Mouse (Mus musculus) inflammation-experienced regulatory T-cells (primary cell): ENCODE measurements around the gene Olfr212. TPM values are rescaled to one million over a fixed set of nuclear protein-coding genes. Genes with fewer than 3 reads are reported as not detected.

Experiments
- polyA plus RNA-seq, 2 experiments: library from polyadenylated mRNA; unstranded; fragments of 100-300 nt; shearing (Covaris generic); gene quantifications; one replicate each; pipeline ENCODE4 v1.2.1; 2017

Olfr212 gene
- under 1 TPM; 0.19 to 0.38 TPM for polyA plus RNA-seq

GRCm38 (mm10) chr6:116506302-116507003 is at the start of gene Olfr212:
Gene Olfr212 (plus strand): TSS chr6:116506516.

GRCm38 (mm10) chr6:116460544-116461283 is 45.6 kb upstream of the Olfr212 start, which contains the start of gene Alox5:
Gene Alox5 (minus strand): TSS chr6:116461178.

GRCm38 (mm10) chr6:116488791-116489190 is 17.5 kb upstream of the Olfr212 start, which contains the start of gene Olfr211:
Gene Olfr211 (plus strand): TSS chr6:116489091.

GRCm38 (mm10) chr6:116538156-116538555 is 31.8 kb downstream of the Olfr212 start, which contains the start of gene Olfr213:
Gene Olfr213 (plus strand): TSS chr6:116538456.

GRCm38 (mm10) chr6:116550841-116551240 is 44.5 kb downstream of the Olfr212 start, which contains the start of gene Gm5580:
Gene Gm5580 (plus strand): TSS chr6:116551141.

GRCm38 (mm10) chr6:116553935-116554334 is 47.6 kb downstream of the Olfr212 start, which contains the start of gene Olfr214:
Gene Olfr214 (plus strand): TSS chr6:116554235.

Other genes starting within 250 kb of the Olfr212 start
- 1 to 10 TPM in 1 of 2 experiments, under 1 TPM in 1; 0.32 to 1.5 TPM for gene Zfand4, start 242.3 kb upstream of the Olfr212 start, polyA plus RNA-seq
- gene March8, start 168.5 kb upstream of the Olfr212 start, polyA plus RNA-seq: 1 to 10 TPM in 1 of 2 experiments, under 1 TPM in 1; 0.52 to 3.1 TPM
- gene Alox5, start 45.3 kb upstream of the Olfr212 start, polyA plus RNA-seq: 1 to 10 TPM in 1 of 2 experiments, under 1 TPM in 1; 0.11 to 1.5 TPM
- not detected for gene Olfr211, start 17.4 kb upstream of the Olfr212 start, polyA plus RNA-seq
- not detected for gene Olfr213, start 31.9 kb downstream of the Olfr212 start, polyA plus RNA-seq
- under 1 TPM; 0.26 to 0.35 TPM for gene Gm5580, start 44.6 kb downstream of the Olfr212 start, polyA plus RNA-seq
- gene Olfr214, start 47.7 kb downstream of the Olfr212 start, polyA plus RNA-seq: under 1 TPM in 1 of 2 experiments, not detected in 1; 0.65 TPM
- gene Olfr215, start 77.7 kb downstream of the Olfr212 start, polyA plus RNA-seq: under 1 TPM in 1 of 2 experiments, not detected in 1; 0.40 TPM
- 10 to 100 TPM; 23.9 to 32.9 TPM for gene Zfp422, start 122.5 kb downstream of the Olfr212 start, polyA plus RNA-seq
- gene Depp1, start 144.1 kb downstream of the Olfr212 start, polyA plus RNA-seq: not detected
- 1 to 10 TPM; 3.0 to 5.0 TPM for gene Rassf4, start 167.4 kb downstream of the Olfr212 start, polyA plus RNA-seq
- under 1 TPM; 0.02 to 0.17 TPM for gene Tmem72, start 210.4 kb downstream of the Olfr212 start, polyA plus RNA-seq